Mouse (Mus musculus) hindbrain, embryonic 10.5 days (tissue): Measurements from ENCODE around the gene Wdr46. TPM values are rescaled to one million over a fixed set of nuclear protein-coding genes. Genes with fewer than 3 reads are reported as not detected.

Source experiments
- DNase-seq: peaks from one replicate; pipeline ENCODE4 v3.0.0-alpha.2; 2017; ENCODE audit warnings: low spot score
- H3K27ac ChIP-seq: fragments of 300-500 bp; sonication (generic); 2 replicates; pipeline ENCODE4 v1.5.1; 2016; ENCODE audit warnings: mild to moderate bottlenecking, moderate library complexity
- H3K27me3 ChIP-seq: fragments of 300-500 bp; sonication (generic); 2 replicates; pipeline ENCODE4 v1.6.1; 2016; ENCODE audit warnings: mild to moderate bottlenecking; ENCODE audit not compliant: poor library complexity, insufficient read depth, severe bottlenecking
- H3K36me3 ChIP-seq: fragments of 300-500 bp; sonication (generic); 2 replicates; pipeline ENCODE4 v1.6.1; 2016; ENCODE audit warnings: mild to moderate bottlenecking, moderate library complexity
- H3K4me1 ChIP-seq: fragments of 300-500 bp; sonication (generic); replicated peaks from 2 replicates; pipeline ENCODE4 v1.6.1; 2016; ENCODE audit warnings: mild to moderate bottlenecking
- H3K4me3 ChIP-seq: fragments of 300-500 bp; sonication (generic); 2 replicates; pipeline ENCODE4 v1.5.1; 2016; ENCODE audit warnings: mild to moderate bottlenecking, moderate library complexity
- H3K9me3 ChIP-seq: fragments of 300-500 bp; sonication (generic); 2 replicates; pipeline ENCODE4 v1.6.1; 2016; ENCODE audit warnings: mild to moderate bottlenecking, moderate library complexity
- WGBS: fragments of 180-500 bp; shearing (Covaris S2); methylation state at CpG from one replicate; pipeline ENCODE4 v1.1.7; 2016; 5-methylcytosine and 5-hydroxymethylcytosine counted together
- polyA plus RNA-seq: library from polyadenylated mRNA; unstranded; fragments of >200 nt; fragmentation: Nextera tagmentation; extraction: Ambion mirVana; gene quantifications from 2 replicates; pipeline ENCODE4 v1.2.1, GENCODE M21; 2016

Gene Wdr46
- polyA plus RNA-seq, 1 experiment from 2014 or later = 47.0 TPM

DNA sequence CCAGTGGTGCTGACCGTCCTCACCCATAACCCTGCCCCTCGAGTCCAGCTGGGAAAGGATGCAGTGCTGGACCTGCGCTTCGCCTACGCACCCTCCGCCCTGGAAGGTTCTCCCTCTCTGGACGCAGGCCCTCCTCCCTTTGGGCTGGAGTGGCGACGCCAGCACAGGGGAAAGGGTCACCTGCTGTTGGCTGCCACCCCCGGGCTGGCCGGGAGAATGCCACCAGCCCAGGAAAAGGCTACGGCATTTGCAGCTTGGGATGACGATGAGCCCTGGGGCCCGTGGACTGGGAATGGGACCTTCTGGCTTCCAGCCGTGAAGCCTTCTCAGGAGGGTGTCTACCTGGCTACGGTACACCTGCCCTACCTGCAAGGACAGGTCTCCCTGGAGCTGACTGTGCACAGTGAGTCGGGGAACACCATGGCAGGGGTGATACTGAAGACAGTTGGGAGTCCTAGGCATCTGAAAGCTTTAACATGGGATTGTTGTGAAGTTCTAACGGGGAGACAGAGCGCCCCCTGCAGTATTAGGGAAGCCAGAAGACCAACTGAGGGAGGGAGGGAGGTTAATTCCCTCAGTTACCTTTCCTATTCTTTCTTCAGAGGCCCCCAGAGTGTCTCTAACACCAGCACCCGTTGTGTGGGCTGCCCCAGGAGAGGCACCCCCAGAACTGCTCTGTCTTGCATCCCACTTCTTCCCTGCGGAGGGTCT is 14.9 kb upstream of the Wdr46 start:
- H3K27ac ChIP-seq = no peak overlapping the region
- no peak for DNase-seq
- peaks cover 31% of the 10 kb centered on the region for H3K36me3 ChIP-seq
- H3K9me3 ChIP-seq = no peaks in the 10 kb centered on the region
- no peaks in the 10 kb centered on the region for H3K27me3 ChIP-seq
- no peak overlapping the region for H3K4me3 ChIP-seq
- H3K4me1 ChIP-seq = peaks cover 34% of the 10 kb centered on the region
- 82% methylated on average over 21 of the region's 21 CpGs for WGBS

DNA sequence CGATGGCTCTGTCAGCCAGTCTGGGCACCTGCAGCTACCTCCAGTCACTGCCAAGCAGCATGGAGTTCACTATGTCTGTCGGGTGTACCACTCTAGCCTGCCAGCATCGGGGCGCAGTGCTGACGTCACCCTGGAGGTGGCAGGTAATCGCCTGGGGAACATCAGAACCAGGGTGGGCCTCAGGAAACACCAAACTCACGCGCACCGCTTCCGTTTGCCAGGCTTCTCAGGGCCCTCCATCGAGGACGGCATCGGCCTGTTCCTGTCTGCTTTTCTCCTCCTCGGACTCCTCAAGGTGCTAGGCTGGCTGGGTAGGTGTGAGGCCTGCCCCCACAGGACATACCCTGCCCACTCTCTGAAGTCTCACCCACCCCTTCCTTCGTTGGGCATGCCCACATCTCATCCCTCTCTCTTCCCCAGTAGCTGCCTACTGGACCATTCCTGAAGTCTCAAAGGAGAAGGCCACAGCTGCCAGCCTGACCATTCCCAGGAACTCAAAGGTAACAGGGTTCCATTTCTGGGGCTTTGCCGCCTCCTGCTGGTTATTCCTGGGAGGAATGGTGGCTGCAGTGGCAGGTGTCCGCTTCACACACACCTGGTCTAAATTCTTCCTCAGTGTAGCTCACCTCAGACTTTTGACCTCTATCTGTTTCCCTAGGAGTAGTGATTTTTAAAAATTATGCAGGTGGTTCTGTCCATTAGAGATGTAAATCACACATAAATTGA is 14.1 kb upstream of the Wdr46 start:
- Histone ChIP-seq H3K27me3 (peaks cover 4% of the 10 kb centered on the region; the same call in 1 of the 2 replicates), H3K4me3 (no peak overlapping the region), H3K9me3 (no peaks in the 10 kb centered on the region), H3K4me1 (peaks cover 37% of the 10 kb centered on the region), H3K36me3 (peaks cover 31% of the 10 kb centered on the region), H3K27ac (no peak overlapping the region)
- DNase-seq = peak; percentile 42
- 77% methylated on average over 17 of the region's 17 CpGs for WGBS

DNA sequence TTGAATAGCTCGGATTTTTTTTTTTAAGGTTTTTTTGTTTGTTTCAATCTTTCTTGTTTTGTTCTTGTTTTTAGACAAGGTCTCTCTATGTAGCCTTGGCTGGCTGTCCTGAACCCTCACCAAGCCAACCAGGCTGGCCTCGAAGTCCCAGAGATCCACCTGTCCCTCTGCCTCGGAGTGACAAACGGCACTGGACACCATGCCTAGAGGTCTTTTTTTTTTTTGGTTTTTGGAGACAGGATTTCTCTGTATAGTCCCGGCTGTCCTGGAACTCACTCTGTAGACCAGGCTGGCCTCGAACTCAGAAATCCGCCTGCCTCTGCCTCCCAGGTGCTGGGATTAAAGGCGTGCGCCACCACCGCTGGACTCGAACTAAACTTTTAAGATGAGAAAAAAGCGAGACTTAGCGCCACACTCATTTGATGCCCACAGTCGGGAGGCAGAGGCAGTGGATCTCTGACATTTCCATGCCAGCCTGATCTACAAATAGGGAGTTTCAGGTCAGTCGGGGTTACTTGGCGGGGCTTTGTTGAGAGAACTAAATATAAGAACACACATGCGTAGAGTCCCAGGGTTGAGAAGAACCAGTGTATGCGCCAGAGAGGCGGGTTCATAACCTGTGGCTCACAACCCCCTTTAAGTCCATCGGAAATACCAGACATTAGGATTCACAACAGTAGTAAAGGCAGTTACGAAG is 12.1 kb upstream of the Wdr46 start:
- WGBS = 64% methylated on average over 21 of the region's 21 CpGs
- DNase-seq = no peak
- peak overlapping the region; percentile 87 for H3K4me3 ChIP-seq
- H3K27me3 ChIP-seq = peaks cover 5% of the 10 kb centered on the region; the same call in 1 of the 2 replicates
- H3K4me1 ChIP-seq = peaks cover 45% of the 10 kb centered on the region
- H3K36me3 ChIP-seq = peaks cover 47% of the 10 kb centered on the region
- peak overlapping the region; percentile 95 for H3K27ac ChIP-seq
- no peaks in the 10 kb centered on the region for H3K9me3 ChIP-seq

DNA sequence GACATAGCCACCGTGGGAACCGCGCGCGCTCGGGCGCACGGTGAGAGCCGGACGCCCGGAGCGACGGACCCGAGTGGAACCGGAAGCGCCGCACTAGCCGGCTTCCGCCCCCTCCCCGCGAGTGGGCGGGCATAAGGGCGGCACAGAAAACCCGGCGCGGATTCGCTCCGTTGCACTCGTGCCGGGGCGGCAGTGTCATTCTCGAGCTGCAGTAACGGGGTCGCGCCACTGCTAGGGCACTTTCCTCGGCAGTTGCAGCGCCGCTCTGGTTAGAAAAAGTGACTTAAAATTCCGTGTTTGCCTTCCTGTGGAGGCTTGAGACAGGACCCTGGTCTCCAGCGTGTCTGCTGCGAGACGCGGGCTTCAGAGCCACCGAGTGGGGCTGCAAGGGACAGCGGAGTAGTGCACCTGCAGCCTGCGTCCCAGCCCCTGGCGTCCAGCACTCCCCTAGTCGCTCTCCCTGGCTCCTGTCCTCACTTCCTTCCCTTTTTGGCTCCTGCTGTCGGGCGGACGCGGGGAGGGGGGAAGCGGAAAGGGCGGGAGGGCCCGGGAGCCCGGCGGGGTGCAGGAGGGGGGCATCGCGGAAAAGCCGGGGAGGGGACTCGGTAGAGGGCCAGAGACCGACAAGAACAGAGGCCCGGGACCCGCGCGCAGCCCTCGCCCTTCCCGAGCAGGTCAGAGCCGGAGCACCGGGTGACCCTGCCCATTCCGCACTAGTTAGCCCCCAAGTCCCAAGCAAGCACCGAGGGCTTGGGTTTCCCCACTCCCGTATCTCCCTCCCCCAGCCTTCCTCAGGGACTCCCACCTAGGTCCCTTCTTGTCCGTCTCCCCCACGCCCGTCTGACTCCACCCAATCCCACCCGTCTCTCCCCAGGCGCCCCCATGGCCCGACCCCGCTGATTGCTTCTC is 10.8 kb upstream of the Wdr46 start, which contains the start of gene Rgl2:
TSS of gene Rgl2 (plus strand) at position 173 of the 909 bp plus-strand sequence.
- peaks cover 43% of the 10 kb centered on the region for H3K4me1 ChIP-seq

DNA sequence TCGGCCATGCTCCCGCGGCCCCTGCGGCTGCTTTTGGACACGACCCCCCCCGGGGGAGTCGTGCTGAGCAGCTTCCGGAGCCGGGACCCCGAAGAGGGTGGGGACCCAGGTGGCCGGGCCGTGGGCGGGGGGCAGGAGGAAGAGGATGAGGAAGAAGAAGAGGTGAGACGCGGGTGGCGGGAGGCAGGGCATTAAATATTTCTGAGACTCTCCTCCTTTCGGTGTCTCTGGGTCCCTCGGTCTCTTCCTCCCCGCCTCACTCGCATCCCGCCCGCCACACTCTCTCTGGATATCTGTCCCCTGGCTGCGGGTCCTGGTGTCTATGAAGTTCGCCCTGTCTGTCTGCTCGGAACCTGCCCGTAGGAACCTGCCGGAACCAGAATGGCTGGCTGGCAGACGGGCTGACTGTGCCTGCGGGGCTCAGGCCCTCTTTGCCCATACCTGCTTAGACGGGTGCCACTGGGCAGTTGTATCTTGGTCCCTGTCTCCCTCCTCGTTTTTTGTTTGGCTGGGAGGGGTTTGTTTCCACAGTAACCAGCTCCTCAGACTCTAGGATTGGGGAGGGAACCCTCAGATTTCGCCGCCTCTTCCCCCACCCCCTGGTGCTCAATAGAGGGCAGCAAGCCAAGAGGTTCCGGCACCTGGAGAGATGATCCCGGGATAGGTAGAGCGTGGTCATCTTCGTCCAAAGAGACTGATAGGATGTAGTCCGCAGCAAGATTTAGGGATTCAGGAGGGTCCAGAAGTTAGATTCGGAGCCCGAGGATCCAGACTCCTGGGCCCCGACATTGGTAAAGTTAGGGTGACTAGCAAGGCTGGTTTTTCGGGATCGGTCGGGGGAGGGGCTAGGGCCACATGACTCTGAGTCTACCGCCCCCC is 9.9 kb upstream of the Wdr46 start:
- H3K27ac ChIP-seq = peak overlapping the region; percentile 95
- H3K27me3 ChIP-seq = peaks cover 5% of the 10 kb centered on the region; the same call in 1 of the 2 replicates
- under 1% methylated on average over 45 of the region's 45 CpGs for WGBS
- H3K4me3 ChIP-seq = peak overlapping the region; percentile 87
- DNase-seq = peak; percentile 50
- peaks cover 60% of the 10 kb centered on the region for H3K36me3 ChIP-seq
- no peaks in the 10 kb centered on the region for H3K9me3 ChIP-seq
- peaks cover 43% of the 10 kb centered on the region for H3K4me1 ChIP-seq

More for the DNA sequence above, 10.8 kb upstream of the Wdr46 start, which contains the start of gene Rgl2:
- WGBS = under 1% methylated on average over 80 of the region's 80 CpGs
- peaks cover 59% of the 10 kb centered on the region for H3K36me3 ChIP-seq
- H3K27ac ChIP-seq = peak within 1 kb of the TSS; percentile 95
- peak within 1 kb of the TSS; percentile 87 for H3K4me3 ChIP-seq
- peaks cover 5% of the 10 kb centered on the region; the same call in 1 of the 2 replicates for H3K27me3 ChIP-seq
- H3K9me3 ChIP-seq = no peaks in the 10 kb centered on the region
- DNase-seq = peak; percentile 95

DNA sequence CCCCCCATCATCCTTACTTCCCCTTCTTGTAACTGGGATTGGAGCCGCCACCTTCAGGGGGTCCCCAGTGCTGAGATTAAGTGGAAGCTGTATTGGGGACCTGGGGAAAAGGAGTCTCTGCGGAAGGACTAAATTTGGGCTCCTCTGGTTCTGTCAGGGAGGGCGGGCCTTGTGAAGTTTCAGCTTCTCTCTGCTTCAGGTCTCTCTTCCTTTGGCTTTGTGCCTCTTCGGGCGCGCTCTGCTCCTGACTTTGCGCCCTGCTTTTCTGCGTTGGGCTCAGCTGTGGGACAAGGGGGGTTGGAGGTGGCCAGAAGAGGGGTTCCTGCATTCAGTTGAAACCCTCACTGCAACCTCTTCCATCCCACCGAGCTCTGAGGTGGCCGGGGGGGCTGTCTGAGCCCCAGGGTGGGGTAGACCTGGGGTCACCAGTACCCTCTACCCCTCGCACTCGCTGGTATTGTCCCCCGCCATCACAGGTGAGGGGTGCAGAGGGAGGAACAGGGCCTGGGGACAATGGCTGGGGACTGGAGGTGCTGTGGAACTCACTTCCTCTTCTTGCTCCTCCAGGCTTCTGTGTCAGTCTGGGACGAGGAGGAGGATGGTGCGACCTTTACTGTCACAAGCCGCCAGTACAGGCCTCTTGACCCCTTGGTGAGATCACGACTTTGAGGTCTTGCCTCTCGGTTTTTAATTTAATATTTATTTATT is 9.1 kb upstream of the Wdr46 start:
- Histone ChIP-seq H3K36me3 (peaks cover 60% of the 10 kb centered on the region), H3K27me3 (peaks cover 5% of the 10 kb centered on the region; the same call in 1 of the 2 replicates), H3K4me1 (peaks cover 43% of the 10 kb centered on the region), H3K27ac (peak overlapping the region; percentile 95), H3K9me3 (no peaks in the 10 kb centered on the region), H3K4me3 (peak overlapping the region; percentile 87)
- DNase-seq = no peak
- WGBS = 36% methylated on average over 18 of the region's 18 CpGs

DNA sequence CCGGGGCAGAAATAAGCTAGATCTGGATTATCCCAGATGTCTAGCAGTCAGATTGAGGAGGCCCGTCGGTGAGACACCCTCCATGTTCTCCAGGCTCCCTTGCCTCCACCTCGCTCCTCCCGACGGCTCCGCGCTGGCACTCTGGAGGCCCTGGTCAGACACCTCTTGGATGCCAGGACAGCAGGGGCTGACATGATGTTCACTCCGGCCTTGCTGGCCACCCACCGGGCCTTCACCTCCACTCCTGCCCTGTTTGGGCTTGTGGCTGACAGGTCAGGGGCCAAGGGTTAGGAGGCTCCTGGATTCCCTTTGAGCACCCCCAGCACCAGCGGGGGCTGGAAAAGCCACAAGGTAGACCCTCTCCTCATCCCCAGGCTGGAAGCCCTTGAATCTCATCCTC is 8.5 kb upstream of the Wdr46 start:
- H3K36me3 ChIP-seq = peaks cover 60% of the 10 kb centered on the region
- H3K9me3 ChIP-seq = no peaks in the 10 kb centered on the region
- peaks cover 5% of the 10 kb centered on the region; the same call in 1 of the 2 replicates for H3K27me3 ChIP-seq
- peak overlapping the region; percentile 87; the same call in 1 of the 2 replicates for H3K4me3 ChIP-seq
- peaks cover 43% of the 10 kb centered on the region for H3K4me1 ChIP-seq
- H3K27ac ChIP-seq = no peak overlapping the region
- WGBS = 89% methylated on average over 11 of the region's 11 CpGs
- DNase-seq = no peak

DNA sequence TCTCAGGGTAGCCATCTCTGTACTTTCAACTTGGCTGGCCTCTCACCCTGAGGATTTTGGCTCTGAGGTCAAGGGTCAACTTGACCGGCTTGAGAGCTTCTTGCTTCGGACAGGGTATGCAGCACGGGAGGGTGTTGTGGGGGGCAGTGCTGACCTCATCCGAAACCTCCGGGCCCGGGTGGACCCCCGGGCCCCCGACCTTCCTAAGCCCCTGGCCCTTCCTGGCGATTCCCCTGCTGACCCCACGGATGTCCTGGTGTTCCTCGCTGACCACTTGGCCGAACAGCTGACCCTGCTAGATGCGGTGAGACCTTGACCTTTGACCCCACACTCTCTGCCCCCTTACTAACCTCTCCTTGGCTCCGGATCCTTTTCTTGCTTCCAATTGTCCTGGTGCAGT is 8.0 kb upstream of the Wdr46 start:
- DNase-seq = no peak
- WGBS = 82% methylated on average over 14 of the region's 14 CpGs
- peaks cover 61% of the 10 kb centered on the region for H3K36me3 ChIP-seq
- H3K9me3 ChIP-seq = no peaks in the 10 kb centered on the region
- peaks cover 43% of the 10 kb centered on the region for H3K4me1 ChIP-seq
- peak overlapping the region; percentile 18; the same call in 1 of the 2 replicates for H3K4me3 ChIP-seq
- peaks cover 5% of the 10 kb centered on the region; the same call in 1 of the 2 replicates for H3K27me3 ChIP-seq
- H3K27ac ChIP-seq = no peak overlapping the region

DNA sequence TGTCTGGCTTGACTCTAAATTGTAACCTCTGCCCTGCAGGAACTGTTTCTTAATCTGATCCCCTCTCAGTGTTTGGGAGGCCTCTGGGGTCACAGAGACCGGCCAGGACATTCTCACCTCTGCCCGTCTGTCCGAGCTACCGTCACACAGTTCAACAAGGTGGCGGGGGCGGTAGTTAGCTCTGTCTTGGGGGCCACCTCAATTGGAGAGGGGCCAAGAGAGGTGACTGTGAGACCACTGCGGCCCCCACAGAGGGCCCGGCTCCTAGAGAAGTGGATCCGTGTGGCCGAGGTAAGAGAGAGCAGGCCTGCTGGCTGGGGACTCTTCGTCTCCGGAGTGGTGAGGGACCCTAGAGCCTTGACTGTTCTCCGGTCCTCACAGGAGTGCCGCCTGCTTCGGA is 7.5 kb upstream of the Wdr46 start:
- WGBS = 90% methylated on average over 15 of the region's 15 CpGs
- Histone ChIP-seq H3K4me1 (peaks cover 38% of the 10 kb centered on the region), H3K4me3 (peak overlapping the region; percentile 18), H3K9me3 (no peaks in the 10 kb centered on the region), H3K27me3 (peaks cover 5% of the 10 kb centered on the region; the same call in 1 of the 2 replicates), H3K27ac (no peak overlapping the region), H3K36me3 (peaks cover 60% of the 10 kb centered on the region)
- no peak for DNase-seq

DNA sequence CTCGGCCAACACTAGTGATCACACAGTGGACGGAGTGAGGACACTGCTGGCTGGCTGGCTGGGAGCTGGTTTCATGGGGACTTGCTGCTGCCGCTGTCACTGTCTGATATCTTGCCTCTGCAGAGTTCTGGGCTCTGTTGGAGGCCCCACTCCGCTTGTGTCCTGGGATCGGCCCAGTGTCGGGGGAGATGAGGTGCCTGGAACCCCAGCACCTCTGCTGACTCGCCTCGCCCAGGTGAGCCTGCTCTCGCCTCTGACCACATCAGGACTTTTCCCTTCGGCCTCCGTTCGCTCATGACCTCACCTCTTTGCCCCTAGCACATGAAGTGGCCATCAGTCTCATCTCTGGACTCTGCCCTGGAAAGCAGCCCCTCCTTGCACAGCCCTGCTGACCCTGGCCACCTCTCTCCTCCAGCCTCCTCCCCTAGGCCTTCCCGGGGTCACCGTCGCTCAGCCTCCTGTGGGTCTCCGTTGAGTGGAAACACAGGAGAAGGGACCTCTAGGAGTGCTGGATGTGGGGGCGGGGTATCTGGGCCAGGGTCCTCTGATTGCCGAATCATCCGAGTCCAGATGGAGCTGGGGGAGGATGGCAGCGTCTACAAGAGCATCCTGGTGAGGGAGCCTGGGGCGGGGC is 4.9 kb upstream of the Wdr46 start:
- Histone ChIP-seq H3K9me3 (no peaks in the 10 kb centered on the region), H3K27me3 (peaks cover 5% of the 10 kb centered on the region; the same call in 1 of the 2 replicates), H3K4me1 (peaks cover 30% of the 10 kb centered on the region), H3K4me3 (no peak overlapping the region), H3K27ac (no peak overlapping the region), H3K36me3 (peaks cover 73% of the 10 kb centered on the region)
- 87% methylated on average over 21 of the region's 21 CpGs for WGBS
- DNase-seq = no peak
